Mouse (Mus musculus) heart, embryonic 11.5 days (tissue): ENCODE measurements around the gene Ankrd34a. TPM values are rescaled to one million over a fixed set of nuclear protein-coding genes. Genes with fewer than 3 reads are reported as not detected.

ENCODE experiments used
- ATAC-seq: fragments of 200-750 bp; cut with Nextera tagmentation; replicated peaks from 2 replicates; pipeline ENCODE4 v1.8.0; 2017; ENCODE audit warnings: moderate library complexity; ENCODE audit not compliant: insufficient number of reproducible peaks, low FRiP score, low TSS enrichment
- H3K27ac ChIP-seq: fragments of 300-500 bp; sonication (generic); 2 replicates; pipeline ENCODE4 v1.5.1; 2014; ENCODE audit warnings: mild to moderate bottlenecking, low read depth, low read length
- H3K27me3 ChIP-seq: fragments of 300-500 bp; sonication (generic); 2 replicates; pipeline ENCODE4 v1.6.1; 2014; ENCODE audit warnings: mild to moderate bottlenecking, low read length, mixed read lengths; ENCODE audit not compliant: control insufficient read depth, insufficient read depth
- H3K36me3 ChIP-seq: fragments of 300-500 bp; sonication (generic); 2 replicates; pipeline ENCODE4 v1.6.1; 2014; ENCODE audit warnings: mild to moderate bottlenecking, low read length, moderate library complexity, mixed read lengths; ENCODE audit not compliant: control insufficient read depth, insufficient read depth
- H3K4me1 ChIP-seq: fragments of 300-500 bp; sonication (generic); 2 replicates; pipeline ENCODE4 v1.6.1; 2014; ENCODE audit warnings: low read length; ENCODE audit not compliant: control insufficient read depth, insufficient read depth
- H3K4me2 ChIP-seq: fragments of 300-500 bp; sonication (generic); 2 replicates; pipeline ENCODE4 v1.6.1; 2014; ENCODE audit warnings: mild to moderate bottlenecking, moderate library complexity
- H3K4me3 ChIP-seq: fragments of 300-500 bp; sonication (generic); 2 replicates; pipeline ENCODE4 v1.5.1; 2014; ENCODE audit warnings: low read depth, low read length
- H3K9ac ChIP-seq: fragments of 300-500 bp; sonication (generic); 2 replicates; pipeline ENCODE4 v1.6.1; 2014; ENCODE audit warnings: mild to moderate bottlenecking, low read depth, low read length, moderate library complexity
- H3K9me3 ChIP-seq: fragments of 300-500 bp; sonication (generic); replicated peaks from 2 replicates; pipeline ENCODE4 v1.6.1; 2016; ENCODE audit warnings: low read length; ENCODE audit not compliant: control insufficient read depth
- WGBS: fragments of 180-500 bp; shearing (Covaris S2); extraction: QIAGEN DNeasy Blood & Tissue Kit; methylation state at CpG from one replicate; pipeline ENCODE4 v1.1.7; 2014; ENCODE audit not compliant: insufficient replicate concordance; 5-methylcytosine and 5-hydroxymethylcytosine counted together
- polyA plus RNA-seq: library from polyadenylated mRNA; unstranded; fragments of >200 nt; fragmentation: Nextera tagmentation; extraction: Ambion mirVana; gene quantifications from 2 replicates; pipeline ENCODE4 v1.2.1, GENCODE M21; 2014

Ankrd34a gene
- polyA plus RNA-seq, 1 experiment from 2014 or later, result 9.0 TPM

GRCm38 (mm10) chr3:96559911-96560850 is 36.3 kb upstream of the Ankrd34a start:
- H3K4me1 ChIP-seq, result peaks cover 36% of the 10 kb centered on the region
- peak overlapping the region; percentile 90 for H3K4me2 ChIP-seq
- peak overlapping the region; percentile 86 for H3K9ac ChIP-seq
- H3K4me3 ChIP-seq, result peak overlapping the region; percentile 70
- ATAC-seq, result no peak
- no peaks in the 10 kb centered on the region for H3K27me3 ChIP-seq
- H3K27ac ChIP-seq, result peak overlapping the region; percentile 94
- WGBS, result 68% methylated on average over 23 of the region's 23 CpGs
- no peaks in the 10 kb centered on the region for H3K9me3 ChIP-seq
- peaks cover 18% of the 10 kb centered on the region for H3K36me3 ChIP-seq

- Histone ChIP-seq H3K9me3 (no peaks in the 10 kb centered on the region), H3K4me3 (peak overlapping the region; percentile 70), H3K36me3 (peaks cover 18% of the 10 kb centered on the region), H3K9ac (peak overlapping the region; percentile 86), H3K27ac (peak overlapping the region; percentile 46), H3K27me3 (no peaks in the 10 kb centered on the region), H3K4me1 (peaks cover 29% of the 10 kb centered on the region), H3K4me2 (peak overlapping the region; percentile 90)
- ATAC-seq, result no peak
- whole genome bisulfite sequencing, result 77% methylated on average over 9 of the region's 9 CpGs
Observed at GRCm38 (mm10) chr3:96560881-96561668, 35.4 kb upstream of the Ankrd34a start.

- 56% methylated on average over 10 of the region's 10 CpGs for WGBS
- H3K36me3 ChIP-seq, result peaks cover 18% of the 10 kb centered on the region
- peaks cover 29% of the 10 kb centered on the region for H3K4me1 ChIP-seq
- H3K9me3 ChIP-seq, result no peaks in the 10 kb centered on the region
- no peak for ATAC-seq
- peak overlapping the region; percentile 13; the same call in 1 of the 2 replicates for H3K4me3 ChIP-seq
- no peaks in the 10 kb centered on the region for H3K27me3 ChIP-seq
- peak overlapping the region; percentile 90 for H3K4me2 ChIP-seq
- peak overlapping the region; percentile 46 for H3K27ac ChIP-seq
- peak overlapping the region; percentile 31; the same call in 1 of the 2 replicates for H3K9ac ChIP-seq
Observed at GRCm38 (mm10) chr3:96561946-96562681, 34.3 kb upstream of the Ankrd34a start.

- Histone ChIP-seq H3K4me1 (peaks cover 29% of the 10 kb centered on the region), H3K9ac (no peak overlapping the region), H3K4me2 (no peak overlapping the region), H3K4me3 (no peak overlapping the region), H3K9me3 (no peaks in the 10 kb centered on the region), H3K27me3 (no peaks in the 10 kb centered on the region), H3K27ac (0 out of 2 replicates have a peak overlapping the region, but pooled peaks have one; percentile 8), H3K36me3 (peaks cover 18% of the 10 kb centered on the region)
- 92% methylated on average over 8 of the region's 8 CpGs for WGBS
- no peak for ATAC-seq
Observed at GRCm38 (mm10) chr3:96563267-96563666, 33.2 kb upstream of the Ankrd34a start.

GRCm38 (mm10) chr3:96563911-96564632 is 32.4 kb upstream of the Ankrd34a start:
- peak; percentile 38; the same call in 1 of the 2 replicates for ATAC-seq
- Histone ChIP-seq H3K27ac (peak overlapping the region; percentile 85), H3K4me2 (peak overlapping the region; percentile 31), H3K4me1 (peaks cover 29% of the 10 kb centered on the region), H3K9ac (0 out of 2 replicates have a peak overlapping the region, but pooled peaks have one; percentile 3), H3K27me3 (no peaks in the 10 kb centered on the region), H3K9me3 (no peaks in the 10 kb centered on the region), H3K4me3 (no peak overlapping the region), H3K36me3 (peaks cover 18% of the 10 kb centered on the region)
- 42% methylated on average over 10 of the region's 10 CpGs for WGBS

GRCm38 (mm10) chr3:96564633-96565032 is 31.8 kb upstream of the Ankrd34a start:
- no peak overlapping the region for H3K4me3 ChIP-seq

GRCm38 (mm10) chr3:96565105-96565504 is 31.3 kb upstream of the Ankrd34a start:
- Histone ChIP-seq H3K27ac (peak overlapping the region; percentile 85), H3K9me3 (no peaks in the 10 kb centered on the region), H3K4me3 (no peak overlapping the region), H3K36me3 (peaks cover 12% of the 10 kb centered on the region), H3K27me3 (no peaks in the 10 kb centered on the region), H3K4me1 (peaks cover 26% of the 10 kb centered on the region), H3K4me2 (no peak overlapping the region), H3K9ac (no peak overlapping the region)
- WGBS, result 92% methylated on average over 3 of the region's 3 CpGs
- ATAC-seq, result no peak

More at GRCm38 (mm10) chr3:96564633-96565032, 31.8 kb upstream of the Ankrd34a start:
- Histone ChIP-seq H3K9me3 (no peaks in the 10 kb centered on the region), H3K27ac (peak overlapping the region; percentile 85), H3K4me2 (peak overlapping the region; percentile 31), H3K4me1 (peaks cover 27% of the 10 kb centered on the region), H3K9ac (0 out of 2 replicates have a peak overlapping the region, but pooled peaks have one; percentile 3), H3K36me3 (peaks cover 16% of the 10 kb centered on the region), H3K27me3 (no peaks in the 10 kb centered on the region)
- WGBS, result 32% methylated on average over 7 of the region's 7 CpGs
- ATAC-seq, result 0 out of 2 replicates have a peak, but pooled peaks have one; percentile 35
